Mouse (Mus musculus) E14TG2a.4 (cell line): ENCODE measurements around the gene St8sia1.

Experiments
- CTCF ChIP-seq: conservative IDR thresholded peaks from 2 replicates; pipeline ENCODE4 v1.5.1; 2014; ENCODE audit warnings: low read length
- NANOG ChIP-seq: IDR thresholded peaks from 2 replicates; pipeline ENCODE4 v1.6.1; 2014; ENCODE audit warnings: borderline replicate concordance, low read length, mixed read lengths
- POU5F1 ChIP-seq: IDR thresholded peaks from 2 replicates; pipeline ENCODE4 v1.6.1; 2014; ENCODE audit warnings: low read length, borderline replicate concordance

GRCm38 (mm10) chr6:142876279-142876899 is 87.9 kb downstream of the St8sia1 start:
- no peak for TF ChIP-seq CTCF
- TF ChIP-seq NANOG, result no peak
- no peak for TF ChIP-seq POU5F1
